Mouse (Mus musculus) megakaryocyte-erythroid progenitor cell, adult 5-6 weeks (primary cell): Measurements from ENCODE around the gene Dynll2. TPM values are rescaled to one million over a fixed set of nuclear protein-coding genes. Genes with fewer than 3 reads are reported as not detected.

ENCODE experiments used
- ATAC-seq: replicated peaks from 2 replicates; pipeline ENCODE4 v1.8.0; 2016; ENCODE audit warnings: mild to moderate bottlenecking, inconsistent platforms; ENCODE audit not compliant: severe bottlenecking, poor library complexity, low FRiP score, low TSS enrichment
- total RNA-seq, 2 experiments: library from RNA; stranded (forward) in 1 of 2; stranded (reverse) in 1 of 2; fragments of 200-1000, 215-1000 nt in 1 of 2; fragments of >200 nt in 1 of 2; fragmentation: Nextera tagmentation in 1 of 2; gene quantifications; 2 replicates each; pipeline ENCODE4 v1.2.3; 2014 to 2017

Dynll2 gene
- total RNA-seq, 2 experiments from 2014 or later = 9.6 to 18.4 TPM

DNA sequence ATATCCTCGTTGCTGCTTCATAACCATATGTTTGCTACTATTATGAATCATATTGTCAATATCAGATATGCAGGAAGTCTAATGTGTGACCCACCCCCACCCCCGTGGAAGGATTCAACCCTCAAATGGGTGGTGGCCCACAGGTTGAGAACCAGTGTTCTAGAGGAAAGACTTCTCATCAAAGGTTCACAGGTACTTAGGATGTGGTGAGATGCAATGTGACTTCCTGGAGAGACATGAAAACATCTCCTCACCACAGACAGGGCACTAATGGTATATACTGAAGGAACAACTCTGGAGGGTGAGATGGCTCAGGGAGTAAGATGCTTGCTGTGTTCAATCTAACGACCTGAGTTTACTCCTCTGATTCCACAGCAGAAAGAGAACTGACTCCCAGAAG lies 51.9 kb downstream of the Dynll2 start:
- ATAC-seq = no peak

DNA sequence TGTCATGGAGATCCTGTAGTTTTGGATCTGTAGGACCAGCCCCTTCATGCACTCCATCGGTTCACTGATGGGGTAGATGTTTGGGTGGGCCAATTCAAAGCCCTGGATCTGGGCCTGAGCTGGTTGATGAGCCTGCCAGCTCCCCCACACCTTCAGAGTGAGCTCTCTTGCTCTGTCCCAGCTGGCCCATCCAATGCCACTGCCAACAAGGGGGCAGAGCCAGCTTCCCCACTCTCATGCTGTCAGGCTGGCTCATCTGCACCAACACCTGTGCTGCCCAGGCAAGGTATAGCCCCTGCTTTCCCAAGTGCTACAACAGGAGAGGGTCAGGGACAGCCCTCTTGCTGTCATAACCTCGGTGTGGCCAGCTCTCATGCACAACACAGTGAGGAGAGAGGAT lies 53.6 kb downstream of the Dynll2 start:
- ATAC-seq = no peak

DNA sequence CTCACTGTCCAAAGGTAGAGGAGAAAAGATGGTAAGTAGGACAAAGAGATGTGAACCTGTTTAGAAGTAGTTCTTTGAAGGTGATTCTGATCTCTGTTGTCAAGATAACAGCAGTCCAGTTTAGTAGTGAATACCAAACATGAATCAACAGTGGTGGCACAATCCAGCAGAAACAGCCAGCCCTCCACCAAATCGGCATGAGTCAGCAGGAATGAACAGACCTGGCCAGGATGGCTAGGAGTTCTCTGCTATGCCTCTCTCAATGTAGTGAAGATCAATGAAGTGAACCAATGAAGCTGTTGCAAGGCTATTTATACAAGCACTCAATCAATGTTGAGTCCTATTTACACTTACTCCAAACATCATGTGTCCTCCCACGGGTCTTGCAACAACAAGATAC lies 57.0 kb downstream of the Dynll2 start:
- ATAC-seq = no peak

Other genes with a start within 250 kb of the Dynll2 start
- 146 and 192 TPM in 2 replicates for gene Supt4a, start 250.0 kb downstream of the Dynll2 start, total RNA-seq (2014; fragmentation: Nextera tagmentation)
- 55.2 and 75.2 TPM in 2 replicates for gene Supt4a, start 250.0 kb downstream of the Dynll2 start, total RNA-seq (2017)
- 5.5 and 20.3 TPM in 2 replicates for gene Tspoap1, start 227.0 kb downstream of the Dynll2 start, total RNA-seq (2014; fragmentation: Nextera tagmentation)
- gene Tspoap1, start 227.0 kb downstream of the Dynll2 start, total RNA-seq (2017) = 3.5 and 5.4 TPM in 2 replicates
- 7.9 TPM in 1 of 2 replicates, not detected in the other for gene Mpo, start 194.0 kb downstream of the Dynll2 start, total RNA-seq (2014; fragmentation: Nextera tagmentation)
- 7.6 and 31.9 TPM in 2 replicates for gene Mpo, start 194.0 kb downstream of the Dynll2 start, total RNA-seq (2017)
- gene Lpo, start 159.2 kb downstream of the Dynll2 start, total RNA-seq (2014; fragmentation: Nextera tagmentation) = not detected in 2 replicates
- not detected in 2 replicates for gene Lpo, start 159.2 kb downstream of the Dynll2 start, total RNA-seq (2017)
- gene Mks1, start 134.3 kb downstream of the Dynll2 start, total RNA-seq (2014; fragmentation: Nextera tagmentation) = 4.3 and 6.8 TPM in 2 replicates
- gene Mks1, start 134.3 kb downstream of the Dynll2 start, total RNA-seq (2017) = 2.4 and 8.4 TPM in 2 replicates
- not detected in 2 replicates for gene Epx, start 112.0 kb downstream of the Dynll2 start, total RNA-seq (2014; fragmentation: Nextera tagmentation)
- 3.9 TPM in 1 of 2 replicates, not detected in the other for gene Epx, start 112.0 kb downstream of the Dynll2 start, total RNA-seq (2017)
- not detected in 2 replicates for gene Olfr462, start 95.3 kb downstream of the Dynll2 start, total RNA-seq (2014; fragmentation: Nextera tagmentation)
- gene Olfr462, start 95.3 kb downstream of the Dynll2 start, total RNA-seq (2017) = not detected in 2 replicates
- gene Olfr463, start 90.1 kb downstream of the Dynll2 start, total RNA-seq (2014; fragmentation: Nextera tagmentation) = not detected in 2 replicates
- not detected in 2 replicates for gene Olfr463, start 90.1 kb downstream of the Dynll2 start, total RNA-seq (2017)
- gene Olfr464, start 66.6 kb downstream of the Dynll2 start, total RNA-seq (2014; fragmentation: Nextera tagmentation) = not detected in 2 replicates
- gene Olfr464, start 66.6 kb downstream of the Dynll2 start, total RNA-seq (2017) = not detected in 2 replicates
- 304 and 315 TPM in 2 replicates for gene Srsf1, start 59.8 kb upstream of the Dynll2 start, total RNA-seq (2014; fragmentation: Nextera tagmentation)
- 750 and 793 TPM in 2 replicates for gene Srsf1, start 59.8 kb upstream of the Dynll2 start, total RNA-seq (2017)
- gene Vezf1, start 80.7 kb upstream of the Dynll2 start, total RNA-seq (2014; fragmentation: Nextera tagmentation) = 30.9 and 35.9 TPM in 2 replicates
- 14.2 and 24.7 TPM in 2 replicates for gene Vezf1, start 80.7 kb upstream of the Dynll2 start, total RNA-seq (2017)
- 1.7 and 2.3 TPM in 2 replicates for gene Cuedc1, start 110.5 kb upstream of the Dynll2 start, total RNA-seq (2014; fragmentation: Nextera tagmentation)
- gene Cuedc1, start 110.5 kb upstream of the Dynll2 start, total RNA-seq (2017) = 0.19 and 2.8 TPM in 2 replicates
- 78.6 and 78.8 TPM in 2 replicates for gene Mrps23, start 216.9 kb upstream of the Dynll2 start, total RNA-seq (2014; fragmentation: Nextera tagmentation)
- 58.9 and 154 TPM in 2 replicates for gene Mrps23, start 216.9 kb upstream of the Dynll2 start, total RNA-seq (2017)